Mouse (Mus musculus): ENCODE data around the gene Kmt2c.
"Not testable (repeated sequence)": the region's sequence is repeated elsewhere in the genome, so short reads cannot be mapped to it uniquely, and the experiment has no call there.

Gene Kmt2c

DNA sequence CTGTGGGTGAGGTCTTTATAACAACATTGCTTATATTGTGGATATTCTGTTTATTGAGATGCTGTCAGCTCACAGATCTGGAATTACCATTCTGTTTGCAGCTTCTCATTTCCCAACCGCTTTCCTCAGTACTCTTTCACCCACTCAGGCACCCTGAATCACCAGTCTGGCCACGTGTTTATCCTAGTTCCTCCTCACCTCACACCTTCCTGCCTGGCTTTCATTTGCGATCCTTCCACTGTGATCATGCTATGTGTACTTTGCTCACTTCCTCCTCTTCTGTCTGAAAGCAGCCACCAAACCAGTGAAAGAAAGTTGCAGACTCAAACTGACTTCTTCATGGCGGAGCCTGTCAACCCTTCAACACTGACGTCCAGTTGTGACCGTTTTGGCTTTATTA is 255.5 kb downstream of the Kmt2c start:
- no peak for DNase-seq (ENCODE audit: extremely low spot score, low spot score)

DNA sequence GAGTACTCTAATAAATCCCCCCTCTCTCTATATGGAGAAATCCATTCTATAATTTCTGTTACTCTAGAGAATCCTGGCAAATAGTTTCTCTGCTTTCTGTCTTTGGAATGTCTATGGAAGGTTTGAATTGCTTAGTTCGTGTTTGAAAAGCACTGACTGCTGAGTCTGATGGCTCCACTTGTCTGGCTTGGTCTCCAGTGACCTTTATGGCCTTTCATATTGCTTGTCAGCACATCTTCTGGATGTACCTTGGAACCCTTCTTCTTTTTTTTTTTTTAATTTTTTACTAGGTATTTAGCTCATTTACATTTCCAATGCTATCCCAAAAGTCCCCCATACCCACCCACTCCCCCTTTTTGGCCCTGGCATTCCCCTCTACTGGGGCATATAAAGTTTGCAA is 274.2 kb downstream of the Kmt2c start:
- not testable (repeated sequence) for DNase-seq (ENCODE audit: extremely low spot score, low spot score)

DNA sequence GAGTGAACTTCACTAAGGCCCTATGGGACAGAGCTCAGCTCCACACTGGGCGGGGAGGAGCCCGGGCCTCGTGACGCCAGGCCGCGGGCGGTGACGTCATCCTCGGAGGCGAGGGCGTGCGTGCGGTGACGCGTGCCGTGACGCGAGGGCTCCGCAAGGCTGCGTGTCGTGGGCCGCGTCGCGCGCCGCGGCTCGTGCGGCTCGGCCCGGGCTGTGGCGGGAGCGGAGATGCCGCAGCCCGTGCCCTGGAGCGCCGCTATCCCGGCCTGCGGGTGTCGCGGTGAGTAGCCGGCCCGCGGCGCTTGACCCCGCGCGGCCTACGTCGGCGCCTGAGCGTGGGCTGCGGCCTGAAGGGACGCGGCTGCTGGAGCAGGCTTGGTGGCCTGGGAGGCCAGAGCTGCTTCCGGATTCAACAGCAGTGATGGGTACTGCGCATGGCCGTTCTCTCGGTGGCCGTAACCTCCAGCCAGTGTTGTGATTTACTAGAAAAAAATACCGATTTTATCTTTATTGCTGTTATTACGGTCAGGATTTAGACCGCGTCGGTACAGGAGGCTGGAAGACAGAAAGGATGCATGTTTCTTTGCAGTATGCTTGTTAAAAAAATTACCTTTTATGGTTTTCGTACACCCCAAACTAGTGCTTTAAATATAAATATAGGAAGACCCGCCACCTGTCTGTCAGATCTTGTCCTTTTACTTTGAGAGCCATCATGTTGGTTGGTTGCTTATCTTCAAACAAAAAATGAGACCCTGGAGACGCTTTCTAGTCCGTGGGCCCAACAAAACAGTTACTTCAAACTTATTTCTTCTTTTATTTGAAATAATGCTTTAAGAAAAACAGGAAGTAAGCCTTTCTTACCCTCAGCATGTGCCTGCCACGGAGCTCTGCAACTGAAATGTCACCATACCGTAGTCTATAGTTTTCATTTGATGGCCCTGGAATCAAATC is 275.6 kb downstream of the Kmt2c start, which contains the start of gene E130116L18Rik:
TSS of gene E130116L18Rik (minus strand) at position 402 of the 951 bp plus-strand sequence.
- peak; percentile 91 for DNase-seq (ENCODE audit: extremely low spot score, low spot score)
